Mouse (Mus musculus) heart, embryonic 13.5 days (tissue): Measurements from ENCODE around the gene Brms1l. TPM values are rescaled to one million over a fixed set of nuclear protein-coding genes. Genes with fewer than 3 reads are reported as not detected.

Source experiments
- ATAC-seq: fragments of 200-750 bp; cut with Nextera tagmentation; 2 replicates; pipeline ENCODE4 v1.8.0; 2017; ENCODE audit warnings: moderate TSS enrichment; ENCODE audit not compliant: insufficient number of reproducible peaks, low FRiP score, low TSS enrichment; ENCODE audit errors: extremely low read depth
- H3K27ac ChIP-seq: fragments of 300-500 bp; sonication (generic); replicated peaks from 2 replicates; pipeline ENCODE4 v1.5.1; 2015; ENCODE audit warnings: moderate library complexity, mild to moderate bottlenecking, inconsistent platforms
- H3K27me3 ChIP-seq: fragments of 300-500 bp; sonication (generic); replicated peaks from 2 replicates; pipeline ENCODE4 v1.6.1; 2015; ENCODE audit warnings: mild to moderate bottlenecking, inconsistent platforms
- H3K36me3 ChIP-seq: fragments of 300-500 bp; sonication (generic); 2 replicates; pipeline ENCODE4 v1.6.1; 2015; ENCODE audit warnings: mild to moderate bottlenecking, inconsistent platforms
- H3K4me1 ChIP-seq: fragments of 300-500 bp; sonication (generic); 2 replicates; pipeline ENCODE4 v1.6.1; 2015; ENCODE audit warnings: inconsistent platforms
- H3K4me2 ChIP-seq: fragments of 300-500 bp; sonication (generic); 2 replicates; pipeline ENCODE4 v1.6.1; 2015; ENCODE audit warnings: inconsistent platforms, mild to moderate bottlenecking, moderate library complexity
- H3K4me3 ChIP-seq: fragments of 300-500 bp; sonication (generic); 2 replicates; pipeline ENCODE4 v1.5.1; 2015; ENCODE audit warnings: moderate library complexity, mild to moderate bottlenecking, inconsistent platforms
- H3K9ac ChIP-seq: fragments of 300-500 bp; sonication (generic); 2 replicates; pipeline ENCODE4 v1.6.1; 2015; ENCODE audit warnings: inconsistent platforms, mild to moderate bottlenecking, moderate library complexity
- H3K9me3 ChIP-seq: fragments of 300-500 bp; sonication (generic); 2 replicates; pipeline ENCODE4 v1.6.1; 2016; ENCODE audit warnings: inconsistent platforms
- WGBS: fragments of 180-500 bp; shearing (Covaris S2); methylation state at CpG from one replicate; pipeline ENCODE4 v1.1.7; 2015; ENCODE audit warnings: mixed read lengths; 5-methylcytosine and 5-hydroxymethylcytosine counted together
- polyA plus RNA-seq: library from polyadenylated mRNA; unstranded; fragments of >200 nt; fragmentation: Nextera tagmentation; extraction: Ambion mirVana; gene quantifications from 2 replicates; pipeline ENCODE4 v1.2.1, GENCODE M21; 2015

The Brms1l gene
- polyA plus RNA-seq, 1 experiment from 2014 or later = 26.3 TPM

DNA sequence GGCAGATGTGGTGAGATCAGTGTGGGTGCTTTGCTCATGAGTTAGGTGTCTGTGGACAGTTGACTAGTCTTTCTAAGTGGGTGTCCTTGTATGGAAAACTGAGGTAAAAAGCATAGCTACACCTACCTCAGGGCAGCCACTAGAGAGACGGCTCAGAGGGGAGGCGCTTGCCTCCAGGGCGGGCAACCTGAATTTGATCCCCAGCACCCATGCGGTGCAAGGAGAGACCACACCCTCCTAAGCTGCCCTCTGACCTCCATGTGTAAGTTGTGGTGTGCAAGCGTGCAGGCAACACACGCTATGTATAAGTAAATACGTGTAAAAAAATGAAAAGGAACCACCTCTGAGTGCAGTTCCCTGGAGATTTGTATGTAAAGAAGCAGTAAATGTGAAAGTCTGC is 24.5 kb downstream of the Brms1l start:
- Histone ChIP-seq H3K9me3 (peaks cover 12% of the 10 kb centered on the region), H3K27me3 (no peaks in the 10 kb centered on the region), H3K36me3 (peaks cover 80% of the 10 kb centered on the region), H3K27ac (no peak overlapping the region), H3K4me1 (no peaks in the 10 kb centered on the region), H3K4me2 (no peak overlapping the region), H3K4me3 (no peak overlapping the region), H3K9ac (no peak overlapping the region)
- ATAC-seq = no peak
- 88% methylated on average over 7 of the region's 7 CpGs for WGBS

DNA sequence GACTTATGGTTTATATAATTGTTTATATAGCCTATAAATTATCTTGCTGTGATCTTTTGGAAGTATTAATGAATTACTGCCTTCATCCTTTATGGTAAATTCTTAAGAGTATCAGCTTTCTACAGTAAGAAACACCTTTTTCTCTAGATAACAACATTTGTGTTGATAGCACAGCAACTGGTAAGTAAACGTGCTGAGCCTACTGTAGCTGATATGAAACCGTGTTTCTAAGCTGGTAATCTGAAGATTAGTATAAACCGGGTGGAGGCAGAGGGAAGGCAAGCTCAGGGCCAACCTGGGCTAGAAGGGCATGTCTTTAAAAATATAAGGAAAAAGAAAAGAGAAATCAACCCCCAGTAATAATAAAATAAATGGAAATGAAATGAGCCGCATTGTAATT is 31.6 kb downstream of the Brms1l start:
- H3K4me2 ChIP-seq = no peak overlapping the region
- H3K27ac ChIP-seq = no peak overlapping the region
- H3K36me3 ChIP-seq = peaks cover 84% of the 10 kb centered on the region
- WGBS = 77% methylated on average over 4 of the region's 4 CpGs
- H3K9ac ChIP-seq = no peak overlapping the region
- ATAC-seq = no peak
- peaks cover 4% of the 10 kb centered on the region; the same call in 1 of the 2 replicates for H3K9me3 ChIP-seq
- no peaks in the 10 kb centered on the region for H3K4me1 ChIP-seq
- H3K27me3 ChIP-seq = no peaks in the 10 kb centered on the region
- H3K4me3 ChIP-seq = no peak overlapping the region

DNA sequence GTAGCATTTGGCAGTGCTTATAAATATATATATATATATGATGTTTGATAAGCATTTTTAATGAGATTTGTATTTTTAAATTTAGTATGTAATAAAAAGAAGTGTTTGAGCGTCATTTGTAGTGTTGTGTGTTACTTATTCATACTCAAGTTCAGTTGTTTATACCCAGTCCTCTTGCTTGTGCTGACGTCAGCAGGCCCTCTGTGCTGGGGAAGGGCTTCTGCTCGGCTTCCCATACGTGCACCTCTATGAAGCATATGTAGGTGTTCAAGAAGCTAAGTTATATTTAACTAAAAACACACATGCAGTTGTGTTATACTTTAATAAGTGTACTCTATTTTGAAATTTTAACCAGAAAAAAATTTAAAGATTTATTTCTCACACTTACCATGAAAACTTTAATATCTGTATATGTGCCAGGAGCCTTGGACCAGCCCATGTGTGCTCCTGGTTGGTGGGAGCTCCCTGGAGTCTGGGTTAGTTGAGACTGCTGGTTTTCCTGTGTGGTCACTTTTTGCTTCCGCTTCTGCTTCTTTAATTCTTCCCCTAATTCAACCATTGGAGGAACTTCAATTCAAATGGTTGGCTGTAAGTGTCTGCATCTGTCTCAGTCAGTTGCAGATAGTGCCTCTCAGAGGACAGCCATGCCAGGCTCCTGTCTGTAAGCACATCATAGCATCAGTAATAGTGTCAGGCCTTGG is 33.6 kb downstream of the Brms1l start:
- no peak for ATAC-seq
- Histone ChIP-seq H3K9ac (no peak overlapping the region), H3K4me2 (no peak overlapping the region), H3K36me3 (peaks cover 73% of the 10 kb centered on the region), H3K27ac (no peak overlapping the region), H3K4me3 (no peak overlapping the region), H3K4me1 (no peaks in the 10 kb centered on the region), H3K9me3 (peaks cover 10% of the 10 kb centered on the region; the same call in 1 of the 2 replicates), H3K27me3 (no peaks in the 10 kb centered on the region)
- WGBS = 87% methylated on average over 5 of the region's 5 CpGs

DNA sequence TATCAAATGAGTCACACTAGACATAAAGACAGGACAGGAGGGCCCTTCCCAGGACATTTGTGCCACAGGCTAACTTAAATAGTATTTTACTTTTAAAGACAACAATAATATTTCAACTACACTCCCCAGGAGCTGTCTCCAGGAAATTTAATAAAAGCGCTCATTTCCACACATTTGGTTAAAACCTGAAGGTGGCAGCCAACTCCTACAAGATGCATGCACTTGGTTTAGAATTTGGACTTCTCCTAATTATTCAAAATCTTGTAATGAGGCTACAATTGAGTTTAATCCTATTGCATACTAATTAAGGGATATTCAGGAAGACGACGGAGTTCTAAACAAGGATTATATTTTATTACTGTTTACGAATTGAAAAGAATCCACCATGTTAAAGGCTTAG is 49.3 kb downstream of the Brms1l start:
- H3K4me2 ChIP-seq = no peak overlapping the region
- H3K9me3 ChIP-seq = no peaks in the 10 kb centered on the region
- no peaks in the 10 kb centered on the region for H3K27me3 ChIP-seq
- 82% methylated on average over 4 of the region's 4 CpGs for WGBS
- no peaks in the 10 kb centered on the region for H3K4me1 ChIP-seq
- H3K36me3 ChIP-seq = no peaks in the 10 kb centered on the region
- ATAC-seq = no peak
- H3K27ac ChIP-seq = no peak overlapping the region
- no peak overlapping the region for H3K4me3 ChIP-seq
- H3K9ac ChIP-seq = no peak overlapping the region

DNA sequence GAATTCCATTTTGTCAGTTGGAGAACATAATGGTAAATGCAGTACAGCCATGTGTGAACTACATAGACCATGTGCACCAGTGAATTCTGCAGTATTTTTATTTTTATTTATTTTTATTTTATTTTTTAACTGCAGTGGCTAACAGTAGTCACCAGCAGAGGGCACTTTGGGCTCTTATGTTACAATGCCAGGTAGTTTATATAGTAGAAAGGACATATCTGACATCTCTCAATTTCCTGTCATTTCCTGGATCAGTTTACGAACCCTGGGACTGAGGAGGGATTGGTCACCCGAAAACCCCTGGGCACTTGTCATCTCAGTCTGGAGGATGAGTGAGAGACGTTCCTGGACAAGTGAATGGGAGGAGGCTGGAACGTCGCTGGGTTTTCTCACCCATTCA is 52.4 kb downstream of the Brms1l start:
- 28% methylated on average over 5 of the region's 5 CpGs for WGBS
- peak overlapping the region; percentile 25 for H3K4me2 ChIP-seq
- no peaks in the 10 kb centered on the region for H3K4me1 ChIP-seq
- no peak overlapping the region for H3K9ac ChIP-seq
- H3K4me3 ChIP-seq = no peak overlapping the region
- no peaks in the 10 kb centered on the region for H3K9me3 ChIP-seq
- no peak for ATAC-seq
- H3K27ac ChIP-seq = no peak overlapping the region
- H3K36me3 ChIP-seq = no peaks in the 10 kb centered on the region
- H3K27me3 ChIP-seq = no peaks in the 10 kb centered on the region

DNA sequence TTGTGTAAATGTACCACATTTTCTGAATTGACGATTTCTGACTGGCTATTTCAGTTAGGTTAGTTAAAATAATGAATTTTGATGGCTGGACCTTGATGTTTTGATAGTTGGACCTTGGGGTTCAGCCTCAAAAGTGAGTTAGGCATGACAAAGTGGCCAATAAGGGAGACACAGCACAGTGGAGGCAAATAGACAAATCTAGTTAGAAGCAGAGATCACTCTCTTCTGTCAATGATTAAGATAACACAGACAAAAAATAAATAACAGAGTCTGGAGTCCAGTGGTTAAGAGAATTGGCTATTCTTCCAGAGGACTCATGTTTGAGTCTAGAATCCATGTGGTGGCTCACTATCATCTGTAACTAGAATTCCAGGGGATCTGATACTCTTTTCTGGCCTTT is 68.7 kb downstream of the Brms1l start:
- H3K27me3 ChIP-seq = no peaks in the 10 kb centered on the region
- H3K4me2 ChIP-seq = no peak overlapping the region
- H3K36me3 ChIP-seq = no peaks in the 10 kb centered on the region
- H3K9ac ChIP-seq = no peak overlapping the region
- no peaks in the 10 kb centered on the region for H3K9me3 ChIP-seq
- H3K4me1 ChIP-seq = no peaks in the 10 kb centered on the region
- no peak overlapping the region for H3K27ac ChIP-seq
- WGBS = 60% methylated on average over 1 of the region's 1 CpGs
- no peak for ATAC-seq
- H3K4me3 ChIP-seq = no peak overlapping the region

DNA sequence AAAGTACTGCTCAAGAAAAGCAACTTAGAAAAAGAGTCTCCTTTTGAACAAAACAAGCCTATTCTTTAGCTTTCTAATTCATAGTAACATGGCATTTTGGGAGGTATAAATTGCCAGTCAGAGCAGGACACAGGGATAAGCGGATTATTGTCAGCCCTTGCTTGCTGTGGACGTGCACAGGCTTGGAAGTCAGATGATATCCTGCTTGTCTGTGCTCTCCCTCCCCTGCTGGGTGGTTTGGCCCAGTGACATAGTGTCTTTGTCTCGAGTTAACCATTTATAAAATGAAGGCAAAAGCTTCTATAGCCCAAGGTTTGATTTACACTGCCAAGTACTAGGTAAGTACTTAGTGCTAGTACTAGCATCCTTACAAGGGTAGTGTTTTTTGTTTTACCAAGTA is 76.0 kb downstream of the Brms1l start:
- no peak overlapping the region for H3K9ac ChIP-seq
- ATAC-seq = no peak
- no peak overlapping the region for H3K4me3 ChIP-seq
- WGBS = 53% methylated on average over 3 of the region's 3 CpGs
- H3K36me3 ChIP-seq = no peaks in the 10 kb centered on the region
- no peaks in the 10 kb centered on the region for H3K27me3 ChIP-seq
- H3K4me1 ChIP-seq = no peaks in the 10 kb centered on the region
- no peak overlapping the region for H3K27ac ChIP-seq
- no peaks in the 10 kb centered on the region for H3K9me3 ChIP-seq
- H3K4me2 ChIP-seq = no peak overlapping the region

DNA sequence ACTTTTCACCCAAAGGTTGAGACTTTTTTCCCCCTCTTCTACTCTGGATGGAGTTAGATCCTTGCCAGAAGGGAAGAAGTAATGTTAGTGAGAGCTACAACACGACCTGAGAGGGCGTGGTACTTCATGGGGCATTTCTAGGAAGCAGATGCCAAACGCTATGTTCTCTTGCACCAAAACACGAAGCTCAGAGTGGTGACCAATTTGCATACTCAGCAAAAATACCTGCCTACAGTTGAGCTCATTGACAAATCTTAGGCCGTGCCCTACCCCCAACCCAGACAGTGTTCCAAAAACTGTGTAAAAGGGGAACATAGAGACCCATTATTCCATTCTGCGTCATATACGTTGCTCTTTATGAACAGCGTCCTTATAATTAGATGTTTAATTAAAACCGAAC is 77.1 kb downstream of the Brms1l start:
- 68% methylated on average over 9 of the region's 9 CpGs for WGBS
- no peaks in the 10 kb centered on the region for H3K36me3 ChIP-seq
- no peaks in the 10 kb centered on the region for H3K4me1 ChIP-seq
- no peak overlapping the region for H3K4me3 ChIP-seq
- H3K4me2 ChIP-seq = no peak overlapping the region
- no peaks in the 10 kb centered on the region for H3K27me3 ChIP-seq
- H3K9ac ChIP-seq = no peak overlapping the region
- H3K27ac ChIP-seq = no peak overlapping the region
- H3K9me3 ChIP-seq = no peaks in the 10 kb centered on the region
- no peak for ATAC-seq

DNA sequence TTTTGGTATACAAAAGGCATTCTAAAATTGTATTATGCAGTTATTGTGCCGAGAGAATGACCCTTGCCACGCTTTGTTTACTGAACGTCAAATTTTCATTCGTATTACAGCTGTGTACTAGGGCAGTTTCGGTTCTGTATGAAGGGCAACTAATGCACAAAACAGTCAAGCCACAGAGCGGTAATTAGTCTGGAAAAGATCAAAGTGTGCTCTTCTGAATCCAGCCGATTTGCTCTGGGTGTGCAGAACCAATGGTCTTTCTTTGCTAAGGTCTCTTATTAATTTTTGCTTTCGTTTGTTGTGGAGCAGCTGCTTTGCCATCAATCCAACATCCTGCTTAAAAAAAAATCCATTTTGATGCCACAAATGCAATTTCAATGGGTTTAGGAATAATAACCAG is 80.1 kb downstream of the Brms1l start:
- Histone ChIP-seq H3K4me3 (no peak overlapping the region), H3K27me3 (no peaks in the 10 kb centered on the region), H3K9ac (no peak overlapping the region), H3K27ac (no peak overlapping the region), H3K9me3 (no peaks in the 10 kb centered on the region), H3K36me3 (no peaks in the 10 kb centered on the region), H3K4me1 (no peaks in the 10 kb centered on the region), H3K4me2 (no peak overlapping the region)
- ATAC-seq = no peak
- WGBS = 78% methylated on average over 8 of the region's 8 CpGs

DNA sequence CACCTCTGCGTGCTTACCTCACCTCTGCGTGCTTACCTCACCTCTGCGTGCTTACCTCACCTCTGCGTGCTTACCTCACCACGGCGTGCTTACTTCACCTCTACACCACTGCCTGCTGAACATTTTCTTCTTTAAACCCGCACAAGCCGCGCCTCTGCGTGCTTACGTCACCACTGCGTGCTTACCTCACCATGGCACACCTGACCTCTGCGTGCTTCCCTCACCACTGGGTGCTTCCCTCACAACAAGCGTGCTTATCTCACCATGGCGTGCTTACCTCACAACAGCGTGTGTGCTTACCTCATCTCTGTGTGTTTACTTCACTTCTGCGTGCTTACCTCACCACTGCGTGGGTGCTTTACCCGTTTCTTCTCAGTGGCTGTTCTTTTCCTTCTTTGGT is 80.9 kb downstream of the Brms1l start:
- 86% methylated on average over 19 of the region's 19 CpGs for WGBS
- H3K4me1 ChIP-seq = no peaks in the 10 kb centered on the region
- no peak overlapping the region for H3K9ac ChIP-seq
- H3K4me2 ChIP-seq = no peak overlapping the region
- no peak overlapping the region for H3K27ac ChIP-seq
- no peak overlapping the region for H3K4me3 ChIP-seq
- H3K9me3 ChIP-seq = no peaks in the 10 kb centered on the region
- no peaks in the 10 kb centered on the region for H3K27me3 ChIP-seq
- ATAC-seq = no peak
- no peaks in the 10 kb centered on the region for H3K36me3 ChIP-seq
